Mouse (Mus musculus): ENCODE measurements around the gene Pla2g4a.

DNA sequence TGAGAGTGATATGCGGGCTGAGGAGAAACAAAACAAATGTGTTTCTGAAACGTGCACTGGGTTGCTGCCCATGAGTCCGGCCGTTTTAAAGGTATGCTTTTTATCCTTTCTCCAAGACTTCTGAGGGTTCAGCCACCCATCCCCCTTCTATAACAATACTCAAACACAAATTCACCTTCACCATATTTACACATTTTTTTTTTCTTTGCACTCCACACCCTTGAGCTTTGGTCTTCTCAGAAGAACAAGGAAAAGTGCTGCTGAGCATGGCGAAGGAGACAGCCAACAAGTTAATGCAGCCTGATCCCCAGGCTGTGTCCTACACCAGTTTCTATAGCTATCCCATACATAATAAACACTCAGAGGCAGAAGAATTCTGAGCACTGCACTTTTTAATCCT is 39.8 kb downstream of the Pla2g4a start:
- TF ChIP-seq CTCF (IDR thresholded peaks at IDR 0.05) (no peak), EP300 (IDR thresholded peaks at IDR 0.05) (no peak)
